Mouse (Mus musculus): ENCODE measurements around the gene H2-DMb2. TPM values are rescaled to one million over a fixed set of nuclear protein-coding genes. Genes with fewer than 3 reads are reported as not detected.

Gene H2-DMb2
- 0.27 and 0.41 TPM in 2 replicates for polyA plus RNA-seq (2012; rRNA removed)

GRCm38 (mm10) chr17:34143033-34143432 lies at the start of gene H2-DMb2:
Gene H2-DMb2, plus strand, starts transcription at chr17:34143307.
- TF ChIP-seq CTCF (IDR thresholded peaks at IDR 0.05; ENCODE audit: control insufficient read depth, insufficient read depth, insufficient replicate concordance, low read depth, low read length) (no peak), POLR2A (IDR thresholded peaks at IDR 0.05; ENCODE audit: control insufficient read depth, low read depth, low read length) (no peak)
- Histone ChIP-seq H3K36me3 (ENCODE audit: control insufficient read depth, insufficient read depth, low read length) (no peaks in the 10 kb centered on the region), H3K27ac (ENCODE audit: control insufficient read depth, insufficient read depth, low read depth, low read length) (no peak within 1 kb of the TSS)

DNA sequence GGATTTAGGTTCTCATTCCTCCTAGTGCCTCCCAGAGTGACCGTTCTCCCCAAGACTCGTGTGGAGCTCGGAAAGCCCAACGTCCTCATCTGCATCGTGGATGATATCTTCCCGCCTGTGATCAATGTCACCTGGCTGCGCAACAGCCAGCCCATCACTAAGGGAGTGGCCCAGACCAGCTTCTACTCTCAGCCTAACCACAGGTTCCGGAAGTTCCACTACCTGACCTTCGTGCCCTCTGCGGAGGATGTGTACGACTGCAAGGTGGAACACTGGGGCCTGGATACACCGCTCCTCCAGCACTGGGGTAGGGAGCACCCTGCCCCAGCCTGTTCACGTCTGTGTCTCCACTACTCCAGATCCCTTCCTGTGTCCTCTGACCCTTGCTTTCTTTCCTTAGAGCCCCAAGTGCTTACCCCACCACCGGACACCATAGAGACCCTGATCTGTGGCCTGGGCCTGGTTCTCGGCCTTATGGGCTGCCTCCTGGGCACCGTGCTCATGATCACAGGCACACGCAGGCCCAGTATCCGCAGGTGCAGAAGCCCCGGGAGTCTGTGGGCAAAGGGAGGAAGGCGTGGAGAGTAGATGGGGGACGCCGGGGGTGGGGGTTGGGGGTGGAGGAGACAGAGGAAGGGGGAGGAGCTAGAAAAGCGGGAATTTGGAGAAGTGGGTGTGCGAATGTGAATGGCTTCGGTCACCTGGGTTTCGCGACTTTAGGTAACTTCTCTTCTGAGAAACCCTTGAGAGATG lies 48.6 kb upstream of the H2-DMb2 start:
- TF ChIP-seq POLR2A (IDR thresholded peaks at IDR 0.05; ENCODE audit: control insufficient read depth, low read depth, low read length) (no peak), CTCF (IDR thresholded peaks at IDR 0.05; ENCODE audit: control insufficient read depth, insufficient read depth, insufficient replicate concordance, low read depth, low read length) (no peak)
- Histone ChIP-seq H3K4me1 (ENCODE audit: control insufficient read depth, insufficient read depth, low read length) (peaks cover 12% of the 10 kb centered on the region), H3K36me3 (ENCODE audit: control insufficient read depth, insufficient read depth, low read length) (no peaks in the 10 kb centered on the region), H3K27me3 (ENCODE audit: control insufficient read depth, insufficient read depth, low read length) (no peaks in the 10 kb centered on the region), H3K27ac (ENCODE audit: control insufficient read depth, insufficient read depth, low read depth, low read length) (no peak overlapping the region), H3K4me3 (ENCODE audit: control insufficient read depth, low read depth, low read length) (no peak overlapping the region)

More at GRCm38 (mm10) chr17:34143033-34143432, at the start of gene H2-DMb2:
- H3K4me3 ChIP-seq (ENCODE audit: control insufficient read depth, low read depth, low read length), result no peak within 1 kb of the TSS
- no peaks in the 10 kb centered on the region for H3K27me3 ChIP-seq (ENCODE audit: control insufficient read depth, insufficient read depth, low read length)
- peaks cover 7% of the 10 kb centered on the region for H3K4me1 ChIP-seq (ENCODE audit: control insufficient read depth, insufficient read depth, low read length)

- Histone ChIP-seq H3K27me3 (ENCODE audit: control insufficient read depth, insufficient read depth, low read length) (no peaks in the 10 kb centered on the region), H3K4me1 (ENCODE audit: control insufficient read depth, insufficient read depth, low read length) (peaks cover 9% of the 10 kb centered on the region), H3K27ac (ENCODE audit: control insufficient read depth, insufficient read depth, low read depth, low read length) (no peak overlapping the region), H3K4me3 (ENCODE audit: control insufficient read depth, low read depth, low read length) (no peak overlapping the region), H3K36me3 (ENCODE audit: control insufficient read depth, insufficient read depth, low read length) (no peaks in the 10 kb centered on the region)
- TF ChIP-seq POLR2A (IDR thresholded peaks at IDR 0.05; ENCODE audit: control insufficient read depth, low read depth, low read length) (no peak), CTCF (IDR thresholded peaks at IDR 0.05; ENCODE audit: control insufficient read depth, insufficient read depth, insufficient replicate concordance, low read depth, low read length) (no peak)
Observed at GRCm38 (mm10) chr17:34096497-34097010, 46.6 kb upstream of the H2-DMb2 start.

- no peak for TF ChIP-seq POLR2A (IDR thresholded peaks at IDR 0.05; ENCODE audit: control insufficient read depth, low read depth, low read length)
- TF ChIP-seq CTCF (IDR thresholded peaks at IDR 0.05; ENCODE audit: control insufficient read depth, insufficient read depth, insufficient replicate concordance, low read depth, low read length), result no peak
- Histone ChIP-seq H3K36me3 (ENCODE audit: control insufficient read depth, insufficient read depth, low read length) (no peaks in the 10 kb centered on the region), H3K27ac (ENCODE audit: control insufficient read depth, insufficient read depth, low read depth, low read length) (no peak overlapping the region), H3K4me1 (ENCODE audit: control insufficient read depth, insufficient read depth, low read length) (peaks cover 11% of the 10 kb centered on the region), H3K27me3 (ENCODE audit: control insufficient read depth, insufficient read depth, low read length) (no peaks in the 10 kb centered on the region), H3K4me3 (ENCODE audit: control insufficient read depth, low read depth, low read length) (no peak overlapping the region)
Observed at GRCm38 (mm10) chr17:34097272-34097671, 45.8 kb upstream of the H2-DMb2 start.

- Histone ChIP-seq H3K4me3 (ENCODE audit: control insufficient read depth, low read depth, low read length) (no peak overlapping the region), H3K27ac (ENCODE audit: control insufficient read depth, insufficient read depth, low read depth, low read length) (no peak overlapping the region), H3K27me3 (ENCODE audit: control insufficient read depth, insufficient read depth, low read length) (no peaks in the 10 kb centered on the region), H3K4me1 (ENCODE audit: control insufficient read depth, insufficient read depth, low read length) (peaks cover 6% of the 10 kb centered on the region), H3K36me3 (ENCODE audit: control insufficient read depth, insufficient read depth, low read length) (no peaks in the 10 kb centered on the region)
- TF ChIP-seq CTCF (IDR thresholded peaks at IDR 0.05; ENCODE audit: control insufficient read depth, insufficient read depth, insufficient replicate concordance, low read depth, low read length), result no peak
- no peak for TF ChIP-seq POLR2A (IDR thresholded peaks at IDR 0.05; ENCODE audit: control insufficient read depth, low read depth, low read length)
Observed at GRCm38 (mm10) chr17:34098709-34099479, 44.2 kb upstream of the H2-DMb2 start.

GRCm38 (mm10) chr17:34099531-34099930 lies 43.6 kb upstream of the H2-DMb2 start:
- Histone ChIP-seq H3K36me3 (ENCODE audit: control insufficient read depth, insufficient read depth, low read length) (no peaks in the 10 kb centered on the region), H3K27me3 (ENCODE audit: control insufficient read depth, insufficient read depth, low read length) (no peaks in the 10 kb centered on the region), H3K4me3 (ENCODE audit: control insufficient read depth, low read depth, low read length) (no peak overlapping the region), H3K27ac (ENCODE audit: control insufficient read depth, insufficient read depth, low read depth, low read length) (no peak overlapping the region), H3K4me1 (ENCODE audit: control insufficient read depth, insufficient read depth, low read length) (peaks cover 2% of the 10 kb centered on the region; the same call in 1 of the 2 replicates)
- no peak for TF ChIP-seq CTCF (IDR thresholded peaks at IDR 0.05; ENCODE audit: control insufficient read depth, insufficient read depth, insufficient replicate concordance, low read depth, low read length)
- no peak for TF ChIP-seq POLR2A (IDR thresholded peaks at IDR 0.05; ENCODE audit: control insufficient read depth, low read depth, low read length)

GRCm38 (mm10) chr17:34101185-34101584 lies 41.9 kb upstream of the H2-DMb2 start:
- Histone ChIP-seq H3K4me3 (ENCODE audit: control insufficient read depth, low read depth, low read length) (no peak overlapping the region), H3K27me3 (ENCODE audit: control insufficient read depth, insufficient read depth, low read length) (no peaks in the 10 kb centered on the region)

More at GRCm38 (mm10) chr17:34101185-34101584, 41.9 kb upstream of the H2-DMb2 start:
- TF ChIP-seq POLR2A (IDR thresholded peaks at IDR 0.05; ENCODE audit: control insufficient read depth, low read depth, low read length) (no peak), CTCF (IDR thresholded peaks at IDR 0.05; ENCODE audit: control insufficient read depth, insufficient read depth, insufficient replicate concordance, low read depth, low read length) (no peak)
- Histone ChIP-seq H3K4me1 (ENCODE audit: control insufficient read depth, insufficient read depth, low read length) (peaks cover 2% of the 10 kb centered on the region; the same call in 1 of the 2 replicates), H3K36me3 (ENCODE audit: control insufficient read depth, insufficient read depth, low read length) (no peaks in the 10 kb centered on the region), H3K27ac (ENCODE audit: control insufficient read depth, insufficient read depth, low read depth, low read length) (no peak overlapping the region)
